Mouse (Mus musculus): ENCODE measurements around the gene Cpt1a. TPM values are rescaled to one million over a fixed set of nuclear protein-coding genes. Genes with fewer than 3 reads are reported as not detected.

Gene Cpt1a
- polyA plus RNA-seq, 1 experiment from 2014 or later, result 104 TPM

DNA sequence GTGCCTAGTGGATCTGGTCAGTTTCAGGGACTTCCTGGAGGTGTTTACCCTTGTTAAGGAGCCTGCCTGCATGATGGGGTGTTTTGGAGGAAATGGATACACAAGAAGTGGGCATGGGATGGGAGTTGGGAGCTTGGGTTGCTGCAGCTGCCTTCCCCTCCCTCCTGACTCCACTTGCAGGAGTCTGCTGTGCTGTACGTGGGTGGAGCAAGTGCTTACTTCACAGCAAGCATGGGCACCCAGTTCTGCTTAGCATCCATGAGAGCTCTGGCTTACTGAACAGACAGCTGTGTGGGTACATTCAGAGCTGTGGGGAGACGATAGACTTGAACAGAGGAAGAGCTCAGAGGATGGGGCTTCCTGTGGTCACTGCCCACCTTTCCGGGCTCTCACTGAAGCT, 18.9 kb downstream of the Cpt1a start:
- no peak overlapping the region for H3K4me3 ChIP-seq (ENCODE audit: low read depth, low read length)
- TF ChIP-seq CTCF (IDR thresholded peaks at IDR 0.05; ENCODE audit: low read depth), result no peak
- H3K36me3 ChIP-seq (ENCODE audit: control insufficient read depth, insufficient read depth), result peaks cover 3% of the 10 kb centered on the region; the same call in 1 of the 2 replicates
- H3K9ac ChIP-seq (ENCODE audit: low read depth, low read length), result no peak overlapping the region
- H3K27me3 ChIP-seq (replicated peaks; ENCODE audit: control insufficient read depth, insufficient read depth, low read length), result no peaks in the 10 kb centered on the region
- H3K9me3 ChIP-seq (ENCODE audit: control insufficient read depth), result no peaks in the 10 kb centered on the region
- no peak overlapping the region for H3K4me2 ChIP-seq (replicated peaks; ENCODE audit: low read depth)
- peaks cover 3% of the 10 kb centered on the region; the same call in 1 of the 2 replicates for H3K4me1 ChIP-seq (replicated peaks; ENCODE audit: control insufficient read depth, insufficient read depth, low read length)
- no peak overlapping the region for H3K27ac ChIP-seq (ENCODE audit: low read depth, low read length)
- 53% methylated on average over 3 of the region's 3 CpGs for WGBS
- ATAC-seq, result no peak

GRCm38 (mm10) chr19:3343929-3344328, 21.8 kb downstream of the Cpt1a start:
- Histone ChIP-seq H3K4me3 (ENCODE audit: low read depth, low read length) (no peak overlapping the region), H3K4me1 (replicated peaks; ENCODE audit: control insufficient read depth, insufficient read depth, low read length) (peaks cover 3% of the 10 kb centered on the region; the same call in 1 of the 2 replicates), H3K9me3 (ENCODE audit: control insufficient read depth) (no peaks in the 10 kb centered on the region), H3K27ac (ENCODE audit: low read depth, low read length) (peak overlapping the region; percentile 79; the same call in 1 of the 2 replicates), H3K9ac (ENCODE audit: low read depth, low read length) (no peak overlapping the region), H3K4me2 (replicated peaks; ENCODE audit: low read depth) (no peak overlapping the region), H3K27me3 (replicated peaks; ENCODE audit: control insufficient read depth, insufficient read depth, low read length) (no peaks in the 10 kb centered on the region), H3K36me3 (ENCODE audit: control insufficient read depth, insufficient read depth) (peaks cover 10% of the 10 kb centered on the region; the same call in 1 of the 2 replicates)
- no peak for ATAC-seq
- TF ChIP-seq CTCF (IDR thresholded peaks at IDR 0.05; ENCODE audit: low read depth), result no peak
- 76% methylated on average over 3 of the region's 3 CpGs for WGBS

DNA sequence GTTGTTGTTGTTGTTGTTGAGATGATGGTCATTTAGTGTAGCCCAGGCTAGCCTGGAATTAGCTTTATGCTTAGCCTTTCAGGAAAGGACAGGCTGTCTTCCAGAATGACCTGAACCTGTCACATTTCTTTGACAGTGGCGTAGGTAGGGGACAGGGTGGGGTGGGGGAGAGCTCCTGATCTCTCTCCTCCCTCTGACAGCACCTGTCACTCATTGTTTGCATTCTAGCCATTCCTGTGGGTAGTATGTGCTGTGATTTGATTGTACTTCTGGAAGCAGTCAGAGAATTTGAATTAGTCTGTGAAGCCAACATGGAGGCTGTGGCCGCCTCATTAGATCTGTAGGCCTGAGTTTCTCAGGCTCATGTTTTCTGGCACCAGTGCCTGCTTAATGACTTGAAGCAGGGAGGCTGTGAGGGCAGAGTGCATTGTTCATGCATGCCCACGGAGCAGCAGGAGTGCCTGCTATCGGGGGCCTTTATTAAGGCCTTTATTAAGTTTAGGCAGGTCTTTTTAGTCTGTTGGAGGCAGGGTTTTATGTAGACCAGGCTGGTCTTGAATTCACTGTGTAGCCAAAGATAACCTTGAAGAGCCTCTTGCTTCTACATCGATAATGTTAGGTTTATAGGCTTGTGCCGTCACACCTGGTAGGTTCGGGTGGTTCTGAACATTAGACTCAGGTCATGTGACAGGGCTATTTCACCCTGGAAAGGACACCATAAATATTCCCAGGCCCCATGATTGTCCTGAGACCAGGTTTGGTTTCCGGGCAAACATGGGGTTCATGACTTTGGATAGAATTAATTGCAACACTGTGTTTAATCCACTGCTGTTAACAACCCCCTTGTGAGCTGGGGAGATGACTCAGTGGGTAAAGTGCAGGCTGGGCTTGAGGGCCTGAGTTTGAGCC, 22.8 kb downstream of the Cpt1a start:
- 53% methylated on average over 8 of the region's 8 CpGs for WGBS
- peak overlapping the region; percentile 79 for H3K27ac ChIP-seq (ENCODE audit: low read depth, low read length)
- peaks cover 3% of the 10 kb centered on the region; the same call in 1 of the 2 replicates for H3K4me1 ChIP-seq (replicated peaks; ENCODE audit: control insufficient read depth, insufficient read depth, low read length)
- ATAC-seq, result peak; percentile 81
- H3K4me2 ChIP-seq (replicated peaks; ENCODE audit: low read depth), result no peak overlapping the region
- no peaks in the 10 kb centered on the region for H3K27me3 ChIP-seq (replicated peaks; ENCODE audit: control insufficient read depth, insufficient read depth, low read length)
- peaks cover 19% of the 10 kb centered on the region; the same call in 1 of the 2 replicates for H3K36me3 ChIP-seq (ENCODE audit: control insufficient read depth, insufficient read depth)
- no peak overlapping the region for H3K4me3 ChIP-seq (ENCODE audit: low read depth, low read length)
- TF ChIP-seq CTCF (IDR thresholded peaks at IDR 0.05; ENCODE audit: low read depth), result no peak
- no peak overlapping the region for H3K9ac ChIP-seq (ENCODE audit: low read depth, low read length)
- H3K9me3 ChIP-seq (ENCODE audit: control insufficient read depth), result no peaks in the 10 kb centered on the region

GRCm38 (mm10) chr19:3347784-3348183, 25.6 kb downstream of the Cpt1a start:
- no peak for ATAC-seq
- no peak overlapping the region for H3K4me3 ChIP-seq (ENCODE audit: low read depth, low read length)
- H3K27ac ChIP-seq (ENCODE audit: low read depth, low read length), result no peak overlapping the region
- H3K4me2 ChIP-seq (replicated peaks; ENCODE audit: low read depth), result no peak overlapping the region
- peak; percentile 60 for TF ChIP-seq CTCF (IDR thresholded peaks at IDR 0.05; ENCODE audit: low read depth)
- H3K9ac ChIP-seq (ENCODE audit: low read depth, low read length), result no peak overlapping the region
- peaks cover 37% of the 10 kb centered on the region for H3K36me3 ChIP-seq (ENCODE audit: control insufficient read depth, insufficient read depth)
- peaks cover 3% of the 10 kb centered on the region; the same call in 1 of the 2 replicates for H3K4me1 ChIP-seq (replicated peaks; ENCODE audit: control insufficient read depth, insufficient read depth, low read length)
- H3K9me3 ChIP-seq (ENCODE audit: control insufficient read depth), result no peaks in the 10 kb centered on the region
- 97% methylated on average over 1 of the region's 1 CpGs for WGBS
- H3K27me3 ChIP-seq (replicated peaks; ENCODE audit: control insufficient read depth, insufficient read depth, low read length), result no peaks in the 10 kb centered on the region

- WGBS, result 58% methylated on average over 7 of the region's 7 CpGs
- no peak overlapping the region for H3K4me3 ChIP-seq (ENCODE audit: low read depth, low read length)
- H3K9ac ChIP-seq (ENCODE audit: low read depth, low read length), result no peak overlapping the region
- peaks cover 84% of the 10 kb centered on the region for H3K36me3 ChIP-seq (ENCODE audit: control insufficient read depth, insufficient read depth)
- H3K4me1 ChIP-seq (replicated peaks; ENCODE audit: control insufficient read depth, insufficient read depth, low read length), result no peaks in the 10 kb centered on the region
- no peaks in the 10 kb centered on the region for H3K27me3 ChIP-seq (replicated peaks; ENCODE audit: control insufficient read depth, insufficient read depth, low read length)
- TF ChIP-seq CTCF (IDR thresholded peaks at IDR 0.05; ENCODE audit: low read depth), result no peak
- no peak for ATAC-seq
- H3K9me3 ChIP-seq (ENCODE audit: control insufficient read depth), result no peaks in the 10 kb centered on the region
- H3K27ac ChIP-seq (ENCODE audit: low read depth, low read length), result no peak overlapping the region; the same call in 1 of the 2 replicates
- H3K4me2 ChIP-seq (replicated peaks; ENCODE audit: low read depth), result no peak overlapping the region
Observed at GRCm38 (mm10) chr19:3353415-3354111, 31.4 kb downstream of the Cpt1a start.

DNA sequence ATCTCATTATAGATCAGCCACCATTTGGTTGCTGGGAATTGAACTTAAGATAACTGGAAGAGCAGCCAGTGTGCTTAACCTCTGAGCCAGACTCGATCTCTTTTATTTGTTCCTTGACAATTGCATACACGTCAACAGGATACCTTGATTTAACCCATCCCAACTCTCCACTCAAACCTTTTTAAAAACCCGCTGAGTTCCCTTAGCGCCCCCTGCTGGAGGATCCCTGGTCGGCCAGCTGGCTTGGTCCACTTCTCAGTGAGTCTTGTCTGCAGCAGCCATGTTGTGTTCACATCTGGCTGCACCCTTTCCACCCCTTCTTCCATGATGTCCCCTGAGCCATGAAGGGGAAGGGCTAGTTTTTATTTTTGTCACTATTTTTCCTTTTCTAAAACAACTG, 33.0 kb downstream of the Cpt1a start:
- no peak overlapping the region for H3K4me2 ChIP-seq (replicated peaks; ENCODE audit: low read depth)
- 68% methylated on average over 5 of the region's 5 CpGs for WGBS
- H3K27me3 ChIP-seq (replicated peaks; ENCODE audit: control insufficient read depth, insufficient read depth, low read length), result no peaks in the 10 kb centered on the region

More for the DNA sequence above, 33.0 kb downstream of the Cpt1a start:
- no peak overlapping the region for H3K27ac ChIP-seq (ENCODE audit: low read depth, low read length)
- H3K9me3 ChIP-seq (ENCODE audit: control insufficient read depth), result no peaks in the 10 kb centered on the region
- TF ChIP-seq CTCF (IDR thresholded peaks at IDR 0.05; ENCODE audit: low read depth), result peak; percentile 64
- no peaks in the 10 kb centered on the region for H3K4me1 ChIP-seq (replicated peaks; ENCODE audit: control insufficient read depth, insufficient read depth, low read length)
- H3K4me3 ChIP-seq (ENCODE audit: low read depth, low read length), result no peak overlapping the region
- no peak for ATAC-seq
- H3K9ac ChIP-seq (ENCODE audit: low read depth, low read length), result no peak overlapping the region
- peaks cover 74% of the 10 kb centered on the region for H3K36me3 ChIP-seq (ENCODE audit: control insufficient read depth, insufficient read depth)

All from intestine, postnatal 0 days (tissue).